Mouse (Mus musculus): ENCODE measurements around the gene Ms4a2.

Gene Ms4a2

GRCm38 (mm10) chr19:11623551-11623950 lies at the start of gene Ms4a2:
TSS of gene Ms4a2 (minus strand) at chr19:11623719.
- no peak for DNase-seq (ENCODE audit: low spot score in 2 of 2)

GRCm38 (mm10) chr19:11661562-11661961 lies 38.0 kb upstream of the Ms4a2 start:
- no peak for DNase-seq (ENCODE audit: low spot score in 2 of 2)

DNA sequence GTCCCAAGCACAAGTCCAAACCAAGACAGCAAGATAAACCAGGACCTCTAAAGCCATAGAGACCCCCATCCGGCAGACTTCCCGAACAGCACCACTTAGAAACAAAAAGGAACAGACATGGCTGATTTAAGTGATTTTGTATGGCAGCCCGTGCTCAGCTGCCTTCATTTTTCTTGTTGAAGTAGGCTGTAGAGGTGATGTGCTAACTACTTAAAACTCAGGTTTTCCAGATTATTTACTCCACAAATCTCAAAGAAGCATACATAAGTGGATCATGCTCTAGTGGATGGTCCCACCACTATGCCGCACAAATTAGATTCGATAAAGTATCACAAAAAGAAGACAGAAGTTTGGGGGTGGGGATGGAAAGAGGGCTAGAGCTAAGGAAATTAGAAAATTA lies 36.9 kb upstream of the Ms4a2 start, which contains the start of gene Oosp2:
Oosp2 (minus strand) TSS at position 101 of the 400 bp plus-strand sequence.
- DNase-seq (ENCODE audit: low spot score in 2 of 2) = no peak

GRCm38 (mm10) chr19:11659142-11659541 lies 35.6 kb upstream of the Ms4a2 start:
- DNase-seq (ENCODE audit: low spot score in 2 of 2) = no peak

GRCm38 (mm10) chr19:11649564-11649963 lies 26.0 kb upstream of the Ms4a2 start:
- DNase-seq (ENCODE audit: low spot score in 2 of 2) = no peak

DNA sequence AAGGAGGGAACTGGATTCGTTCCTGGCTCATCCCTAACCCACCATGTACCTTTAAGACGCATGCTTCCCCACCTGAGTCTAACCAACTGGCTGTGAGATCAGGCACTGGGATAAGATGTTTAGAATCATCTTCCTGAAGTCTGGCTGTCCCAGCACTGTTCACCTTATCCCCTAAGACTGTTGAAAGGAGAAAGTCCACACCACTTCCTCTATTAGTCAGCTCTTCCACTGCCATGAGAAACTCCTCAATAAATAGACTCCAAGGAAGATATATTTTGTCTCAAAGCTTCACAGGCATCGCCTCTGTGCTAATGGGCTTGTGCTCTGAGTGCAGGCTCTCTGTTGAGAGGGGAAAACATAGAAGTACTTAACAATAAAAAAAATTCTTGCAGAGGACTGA lies 22.6 kb upstream of the Ms4a2 start:
- DNase-seq (ENCODE audit: low spot score in 2 of 2) = no peak

DNA sequence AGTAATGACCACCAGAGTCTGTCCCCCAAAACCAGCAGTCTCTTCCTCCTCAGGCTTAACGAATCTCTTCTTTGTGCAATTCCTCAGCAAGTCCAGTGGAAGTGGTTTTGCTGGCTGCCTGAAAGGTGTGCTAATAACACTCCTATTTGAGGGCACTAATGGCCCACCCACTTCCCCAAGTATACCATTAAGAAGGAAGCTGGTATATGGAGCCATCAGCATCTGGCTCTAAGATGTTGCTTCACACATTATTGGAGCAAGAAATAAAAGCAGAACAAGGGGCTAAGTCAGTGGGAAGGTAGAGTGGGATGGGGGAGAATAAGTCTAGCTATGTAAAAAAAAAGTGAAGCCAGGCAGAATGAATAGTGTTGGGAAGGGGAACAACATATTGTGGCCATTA lies 17.2 kb upstream of the Ms4a2 start, which contains the start of gene Ms4a3:
Ms4a3 (minus strand) TSS at position 120 of the 400 bp plus-strand sequence.
- no peak for DNase-seq (ENCODE audit: low spot score in 2 of 2)

- no peak for DNase-seq (ENCODE audit: low spot score in 2 of 2)
These were observed 15.5 kb upstream of the Ms4a2 start for GRCm38 (mm10) chr19:11639038-11639437.

- DNase-seq (ENCODE audit: low spot score in 2 of 2) = no peak
These were observed 12.1 kb upstream of the Ms4a2 start for GRCm38 (mm10) chr19:11635572-11635971.

DNA sequence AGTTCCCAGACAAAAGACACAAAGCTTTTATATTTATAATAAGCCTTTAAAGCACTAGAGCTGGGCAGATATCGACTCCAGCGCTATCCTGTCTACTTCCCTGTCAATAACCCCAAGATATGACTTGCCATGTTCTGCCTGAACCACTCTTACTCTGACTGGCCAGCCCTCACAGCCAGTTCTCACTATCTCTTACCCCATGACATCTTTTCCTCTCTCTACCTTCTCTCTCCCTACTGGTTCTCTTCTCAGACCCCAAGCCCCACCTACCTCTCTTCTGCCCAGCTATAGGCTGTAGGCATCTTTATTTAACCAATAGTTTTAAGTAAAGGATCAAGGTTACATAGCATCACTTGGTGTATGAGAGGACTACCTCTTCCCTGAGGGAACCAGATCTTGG lies 10.8 kb upstream of the Ms4a2 start:
- no peak for DNase-seq (ENCODE audit: low spot score in 2 of 2)

DNA sequence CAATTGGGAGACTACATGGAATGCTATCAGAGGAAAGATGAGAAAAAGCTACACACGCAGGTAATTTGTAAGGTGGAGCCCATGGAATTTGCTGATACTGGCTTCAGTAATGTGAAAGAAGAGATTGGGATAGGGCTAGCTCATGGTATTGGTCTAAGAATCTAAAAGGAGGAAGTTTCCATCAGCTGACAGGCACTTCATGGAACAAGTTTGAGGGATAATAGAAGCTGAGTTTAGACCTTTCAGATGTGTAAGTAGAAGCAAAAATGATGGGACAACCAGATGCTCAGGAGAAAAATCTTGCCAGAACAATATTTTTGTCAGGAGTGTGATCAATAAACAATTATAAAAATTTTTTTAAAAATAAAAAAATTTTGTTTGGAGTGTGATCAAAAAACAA lies 10.2 kb upstream of the Ms4a2 start:
- DNase-seq (ENCODE audit: low spot score in 2 of 2) = no peak

- DNase-seq (ENCODE audit: low spot score in 2 of 2) = no peak
These were observed 1.7 kb upstream of the Ms4a2 start for GRCm38 (mm10) chr19:11625231-11625630.

GRCm38 (mm10) chr19:11624800-11625199 lies 1.3 kb upstream of the Ms4a2 start:
- DNase-seq (ENCODE audit: low spot score in 2 of 2) = no peak

DNA sequence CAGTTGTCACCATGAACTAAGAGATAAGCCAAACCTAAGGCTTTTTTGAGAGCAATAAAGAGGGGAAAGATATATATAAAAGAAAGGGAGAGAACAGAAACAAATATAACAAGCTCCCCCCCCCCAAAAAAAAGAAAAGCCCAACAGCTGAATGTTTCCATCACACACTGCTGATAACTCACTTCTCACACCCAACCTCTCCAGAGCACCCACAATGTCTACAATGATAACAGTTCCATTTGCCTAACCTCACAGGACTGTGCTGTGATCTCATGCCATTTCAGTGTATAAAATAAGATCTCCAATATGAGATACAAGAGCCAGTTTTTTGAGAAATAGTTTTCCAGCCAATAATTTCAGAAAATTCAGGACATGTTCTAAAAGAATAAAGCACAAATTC lies 5.5 kb downstream of the Ms4a2 start:
- no peak for DNase-seq (ENCODE audit: low spot score in 2 of 2)

DNA sequence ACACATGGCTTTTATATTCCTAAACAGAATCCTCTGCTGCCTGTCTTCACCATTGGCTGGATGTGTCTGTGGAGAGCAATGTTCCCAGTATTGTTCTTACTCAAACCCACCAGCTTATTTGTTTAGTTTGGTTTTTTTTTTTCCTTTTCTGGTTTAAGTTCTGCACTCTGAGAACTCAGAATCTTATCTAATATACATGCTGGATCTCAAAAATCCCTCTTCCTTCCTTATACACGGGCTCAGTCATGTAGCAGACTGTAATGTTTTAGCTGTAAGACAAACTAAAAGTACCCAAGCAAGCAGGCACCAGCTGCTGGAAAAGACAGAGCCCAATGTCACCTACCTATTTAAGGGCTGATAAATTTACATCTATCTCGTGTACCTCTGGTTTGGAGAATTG lies 8.7 kb downstream of the Ms4a2 start:
- no peak for DNase-seq (ENCODE audit: low spot score in 2 of 2)

DNA sequence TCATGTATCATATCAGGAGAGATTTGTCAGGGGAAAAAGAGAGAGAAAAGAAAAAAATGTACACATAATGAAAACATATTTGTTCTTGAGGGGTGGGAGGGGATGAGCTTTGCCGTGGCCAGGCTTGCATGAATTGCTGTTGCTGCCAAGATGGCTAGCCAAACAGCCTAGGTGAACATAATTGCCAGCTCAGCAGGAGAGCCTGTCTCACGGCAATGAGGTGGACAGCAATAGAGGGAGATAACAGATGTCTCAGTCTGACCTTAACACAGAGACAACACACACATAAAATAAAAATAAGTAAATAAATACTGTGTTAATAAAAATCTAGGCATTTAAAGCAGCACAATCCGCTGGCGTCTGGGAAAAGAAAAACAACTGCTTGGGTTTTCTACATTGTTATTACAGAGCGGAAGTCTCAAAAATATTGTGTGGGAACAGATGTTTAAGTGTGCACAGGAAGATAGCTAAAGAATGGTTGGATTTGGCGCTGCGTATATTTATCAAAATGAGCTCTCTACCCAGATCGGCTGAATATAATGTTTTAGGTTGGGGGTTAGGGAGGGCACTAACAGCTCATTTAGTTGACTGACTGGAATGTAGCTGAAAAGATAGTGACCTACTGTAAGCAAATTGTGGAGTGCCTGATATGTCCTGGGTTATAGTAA lies 9.6 kb downstream of the Ms4a2 start:
- DNase-seq (ENCODE audit: low spot score in 2 of 2) = no peak

DNA sequence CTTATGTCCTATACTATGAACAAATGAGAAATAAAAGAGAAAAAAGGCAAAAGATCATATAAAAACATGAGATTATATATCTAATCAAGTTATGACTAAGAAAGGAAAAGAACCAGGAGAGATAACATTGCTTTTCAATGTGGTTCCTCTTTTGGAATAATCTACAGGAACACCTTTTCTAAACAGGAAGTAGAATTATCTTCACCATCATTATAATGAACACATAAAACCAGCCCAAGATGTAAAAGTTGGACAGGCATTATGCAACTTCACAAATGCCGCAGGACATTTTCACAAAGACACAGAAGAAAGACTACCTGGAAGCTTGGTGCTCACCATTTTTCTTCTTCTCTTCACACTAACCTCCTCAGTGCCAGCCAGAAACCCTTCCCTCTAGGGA lies 10.4 kb downstream of the Ms4a2 start:
- DNase-seq (ENCODE audit: low spot score in 2 of 2) = no peak

DNA sequence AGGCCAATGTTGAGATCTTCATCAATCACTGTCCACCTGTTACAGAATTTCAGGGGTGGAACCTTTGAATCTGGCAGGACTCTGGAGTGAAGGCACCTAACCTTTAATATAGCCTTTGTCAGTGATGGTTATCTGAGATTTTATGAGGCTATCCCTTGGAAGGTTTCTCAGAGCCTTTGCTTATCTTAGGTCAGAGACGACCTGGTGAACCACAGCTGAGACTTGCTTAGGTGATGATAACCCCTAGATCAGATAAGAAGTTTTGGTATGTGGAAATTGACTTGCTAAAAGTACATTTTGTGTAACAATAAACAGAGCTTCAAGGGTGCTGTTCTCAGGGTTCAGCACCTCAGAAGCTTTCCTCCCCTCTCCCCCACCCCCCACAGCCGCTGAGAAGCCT lies 11.2 kb downstream of the Ms4a2 start:
- DNase-seq (ENCODE audit: low spot score in 2 of 2) = no peak

DNA sequence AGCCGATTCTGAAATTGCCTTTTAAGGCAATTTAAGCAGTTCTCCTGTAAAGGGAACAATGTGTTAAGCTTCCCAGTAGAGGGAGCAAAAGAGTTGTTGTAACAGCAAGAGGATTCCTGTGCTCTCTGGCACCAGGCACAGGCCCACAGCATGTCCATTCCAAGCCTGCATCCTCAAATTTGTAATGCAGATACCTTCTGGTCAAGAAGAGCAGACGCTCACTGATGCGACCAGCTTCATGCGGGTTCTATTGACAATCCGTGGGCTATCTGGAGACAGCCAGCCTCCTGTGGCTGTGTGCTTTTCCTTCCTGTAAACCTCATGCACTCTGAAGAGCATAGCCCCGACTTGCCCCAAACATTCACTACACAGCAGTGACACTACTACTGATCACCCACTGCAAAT lies 12.0 kb downstream of the Ms4a2 start:
- DNase-seq (ENCODE audit: low spot score in 2 of 2) = peak; percentile 17 to 50

- DNase-seq (ENCODE audit: low spot score in 2 of 2) = peak in 1 of 2 experiments; percentile 30
These were observed 15.3 kb downstream of the Ms4a2 start for GRCm38 (mm10) chr19:11608172-11608571.

DNA sequence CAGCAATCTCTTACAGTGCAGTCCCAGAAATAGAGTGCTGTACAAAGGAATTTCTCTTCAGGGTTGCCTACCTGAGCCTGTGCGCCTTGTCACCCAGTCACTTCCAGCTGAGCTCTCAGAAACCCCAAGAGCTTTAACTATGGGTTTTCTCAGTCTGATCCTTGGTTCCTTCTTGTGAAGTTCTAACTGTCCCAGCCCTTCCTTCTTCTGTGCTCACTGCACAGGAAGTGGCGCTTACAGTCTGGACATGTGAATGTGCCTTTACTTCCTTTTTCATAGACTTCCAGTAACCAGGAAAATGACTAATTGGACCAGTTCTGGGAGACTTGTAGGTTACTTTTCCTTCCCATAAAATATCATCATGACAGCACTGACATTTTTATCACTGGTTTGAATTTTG lies 18.9 kb downstream of the Ms4a2 start, which contains the start of gene Ms4a6d:
Ms4a6d (minus strand) TSS at position 247 of the 400 bp plus-strand sequence.
- no peak for DNase-seq (ENCODE audit: low spot score in 2 of 2)

DNA sequence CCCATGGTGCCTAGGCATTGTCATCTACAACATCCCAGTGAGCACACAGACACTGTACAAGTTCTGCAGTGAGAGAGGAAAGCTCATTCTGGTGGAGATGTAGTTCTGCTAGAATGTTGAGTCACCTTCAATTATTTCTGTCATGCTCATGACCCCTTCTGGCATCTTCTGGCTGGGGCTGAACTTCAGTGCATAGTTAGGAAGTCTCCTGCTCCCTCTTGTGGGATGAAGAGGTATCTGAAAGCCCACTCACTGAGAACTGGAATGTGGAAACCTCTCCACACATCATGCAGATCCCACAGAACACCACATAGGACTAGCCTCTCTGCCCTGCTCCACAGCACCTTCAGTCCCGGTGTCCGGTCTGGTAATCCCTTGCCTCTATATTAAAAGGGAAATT lies 21.5 kb downstream of the Ms4a2 start:
- DNase-seq (ENCODE audit: low spot score in 2 of 2) = peak; percentile 68 to 71

DNA sequence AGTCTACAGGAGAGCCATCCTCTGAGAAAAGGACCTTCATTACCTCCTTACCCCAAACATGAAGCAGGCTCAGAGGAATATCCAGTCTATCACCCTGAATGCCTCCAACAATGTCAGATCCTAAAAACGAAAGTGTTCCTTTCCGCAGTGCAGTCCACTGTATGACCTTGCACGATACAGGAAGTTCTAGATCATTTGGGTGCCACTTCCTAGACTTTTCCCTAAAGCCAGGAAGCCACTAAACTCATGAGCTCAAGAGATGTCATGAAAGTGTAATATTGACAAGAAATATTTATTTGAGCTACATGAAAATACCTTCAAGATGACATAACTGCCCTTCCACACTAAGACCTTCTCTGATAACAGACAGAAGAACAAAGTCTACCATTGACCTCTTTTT lies 22.2 kb downstream of the Ms4a2 start:
- DNase-seq (ENCODE audit: low spot score in 2 of 2) = no peak

DNA sequence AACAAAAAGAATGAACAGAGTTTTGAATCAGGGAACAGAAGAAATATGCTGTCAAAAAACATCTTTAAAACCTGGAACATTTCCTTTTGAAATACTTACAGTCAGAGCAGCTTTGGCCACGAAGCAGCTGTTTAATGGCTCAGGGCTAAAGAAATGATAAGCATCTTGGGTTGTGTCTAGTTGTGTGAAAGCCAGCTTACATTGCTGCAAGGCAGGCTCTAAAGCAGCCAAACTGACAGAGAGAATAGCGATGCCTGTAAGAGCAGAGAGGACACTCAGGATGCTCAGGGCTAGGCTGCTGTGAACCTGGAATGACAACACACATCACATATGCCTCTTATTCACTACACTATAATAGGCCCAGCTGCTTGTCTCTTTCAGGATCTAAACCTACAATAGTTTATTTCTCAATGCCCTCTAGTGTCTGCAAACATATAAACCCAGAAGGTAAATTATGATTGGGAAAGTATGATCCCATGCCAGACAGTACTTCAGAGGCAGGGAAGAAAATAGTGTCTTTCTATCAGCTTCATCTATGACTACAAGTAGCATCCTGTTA lies 33.5 kb downstream of the Ms4a2 start:
- DNase-seq (ENCODE audit: low spot score in 2 of 2) = no peak
